Mouse (Mus musculus) forebrain, embryonic 10.5 days (tissue): ENCODE results near the gene Phf7. TPM values are rescaled to one million over a fixed set of nuclear protein-coding genes. Genes with fewer than 3 reads are reported as not detected.
A peak's percentile ranks its signal among the peaks of the same experiment; 100 is the strongest.

ENCODE experiments used
- DNase-seq: peaks from one replicate; pipeline ENCODE4 v3.0.0-alpha.2; 2017; ENCODE audit warnings: low spot score; ENCODE audit errors: extremely low spot score
- H3K27ac ChIP-seq: fragments of 300-500 bp; sonication (generic); 2 replicates; pipeline ENCODE4 v1.5.1; 2016; ENCODE audit warnings: mild to moderate bottlenecking
- H3K27me3 ChIP-seq: fragments of 300-500 bp; sonication (generic); 2 replicates; pipeline ENCODE4 v1.6.1; 2016; ENCODE audit warnings: mild to moderate bottlenecking; ENCODE audit not compliant: poor library complexity, severe bottlenecking
- H3K36me3 ChIP-seq: fragments of 300-500 bp; sonication (generic); replicated peaks from 2 replicates; pipeline ENCODE4 v1.6.1; 2016; ENCODE audit warnings: mild to moderate bottlenecking, moderate library complexity
- H3K4me1 ChIP-seq: fragments of 300-500 bp; sonication (generic); 2 replicates; pipeline ENCODE4 v1.6.1; 2016
- H3K4me3 ChIP-seq: fragments of 300-500 bp; sonication (generic); 2 replicates; pipeline ENCODE4 v1.5.1; 2016; ENCODE audit warnings: mild to moderate bottlenecking, moderate library complexity
- H3K9me3 ChIP-seq: fragments of 300-500 bp; sonication (generic); 2 replicates; pipeline ENCODE4 v1.6.1; 2016; ENCODE audit warnings: mild to moderate bottlenecking, moderate library complexity
- WGBS: fragments of 180-500 bp; shearing (Covaris S2); methylation state at CpG from one replicate; pipeline ENCODE4 v1.1.7; 2016; 5-methylcytosine and 5-hydroxymethylcytosine counted together
- polyA plus RNA-seq: library from polyadenylated mRNA; unstranded; fragments of >200 nt; fragmentation: Nextera tagmentation; extraction: Ambion mirVana; gene quantifications from 2 replicates; pipeline ENCODE4 v1.2.1, GENCODE M21; 2016

Phf7 gene
- polyA plus RNA-seq, 1 experiment from 2014 or later, result 16.4 TPM

DNA sequence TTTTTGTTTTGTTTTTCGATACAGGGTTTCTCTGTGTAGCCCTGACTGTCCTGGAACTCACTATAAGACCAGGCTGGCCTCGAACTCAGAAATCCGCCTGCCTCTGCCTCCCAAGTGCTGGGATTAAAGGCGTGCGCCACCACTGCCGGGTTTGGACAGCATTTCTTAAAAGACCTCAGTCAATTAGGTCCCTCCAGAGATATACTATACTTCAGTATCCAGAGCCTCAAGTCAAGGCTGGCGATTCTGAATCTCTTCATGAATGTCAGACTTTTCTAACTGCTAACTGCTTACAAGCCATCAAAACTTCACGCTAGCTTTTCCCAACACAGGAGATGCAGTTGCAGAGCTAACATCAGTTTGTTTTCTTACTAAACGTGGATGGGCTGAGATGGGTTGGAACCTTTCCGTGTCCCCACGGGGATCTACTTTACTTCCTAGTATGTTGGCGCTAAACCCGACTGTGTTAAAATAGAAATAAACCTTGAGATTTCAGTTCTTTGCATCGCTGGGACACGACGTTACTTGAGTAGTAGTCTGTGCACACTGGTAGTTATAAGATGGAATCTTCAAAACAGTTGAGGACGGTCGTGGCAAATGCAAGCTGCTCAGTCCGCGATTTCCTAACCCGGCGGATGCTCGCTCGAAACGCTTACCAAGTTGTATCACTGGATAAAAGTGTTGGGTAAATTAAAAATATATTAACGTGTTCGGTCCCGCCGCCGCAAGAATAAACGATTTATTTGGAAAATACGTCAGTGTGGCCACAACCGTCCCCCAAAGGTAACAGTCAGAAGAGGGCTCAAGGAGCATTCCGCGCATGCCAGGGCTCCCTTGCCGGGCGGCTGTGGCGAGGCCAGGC is 664 bp downstream of the Phf7 start:
- Histone ChIP-seq H3K4me3 (peak overlapping the region; percentile 87), H3K27ac (peak overlapping the region; percentile 96), H3K36me3 (peaks cover 32% of the 10 kb centered on the region), H3K9me3 (no peaks in the 10 kb centered on the region), H3K27me3 (no peaks in the 10 kb centered on the region), H3K4me1 (peaks cover 25% of the 10 kb centered on the region)
- DNase-seq, result no peak
- 26% methylated on average over 38 of the region's 38 CpGs for WGBS

DNA sequence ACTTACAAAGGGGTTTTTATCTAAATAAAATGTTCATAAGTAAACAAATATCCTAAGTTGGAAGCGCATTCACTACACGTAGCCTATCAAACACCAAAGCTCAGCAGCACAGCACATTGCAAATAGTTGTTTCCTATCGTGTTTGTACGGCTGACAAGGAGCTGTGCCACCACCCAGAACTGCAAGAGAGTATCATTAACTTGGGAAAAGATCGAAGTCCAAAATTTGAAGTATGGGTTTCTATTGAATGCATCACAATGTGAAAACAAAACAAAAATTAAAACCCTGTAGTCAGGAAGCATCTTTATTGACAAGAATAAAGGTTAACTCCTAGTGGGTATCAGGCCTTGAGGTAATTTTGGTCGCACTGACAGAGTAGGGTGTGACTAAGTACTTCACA is 2.7 kb downstream of the Phf7 start:
- Histone ChIP-seq H3K36me3 (peaks cover 11% of the 10 kb centered on the region), H3K9me3 (no peaks in the 10 kb centered on the region), H3K4me1 (peaks cover 25% of the 10 kb centered on the region), H3K4me3 (no peak overlapping the region), H3K27ac (no peak overlapping the region), H3K27me3 (no peaks in the 10 kb centered on the region)
- DNase-seq, result no peak
- 92% methylated on average over 6 of the region's 6 CpGs for WGBS

DNA sequence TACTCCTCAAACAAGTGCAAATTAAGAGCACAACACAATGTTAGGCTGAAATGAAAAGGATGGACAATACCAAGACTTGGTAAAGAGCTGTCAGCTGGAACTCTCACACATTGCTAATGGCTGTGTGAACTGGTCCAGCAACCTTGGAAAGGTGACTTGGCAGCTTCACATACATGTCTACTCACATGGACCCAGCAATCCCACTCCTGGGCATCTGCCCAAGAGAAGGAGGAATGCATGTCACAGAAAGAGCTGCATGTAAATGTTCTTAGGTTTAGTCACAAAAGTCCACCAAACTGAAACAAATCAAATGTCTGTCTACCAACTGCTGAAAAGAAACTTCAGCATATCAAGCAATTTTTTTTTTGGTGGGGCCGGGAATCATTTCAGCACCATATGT is 5.2 kb downstream of the Phf7 start:
- no peak for DNase-seq
- WGBS, result 89% methylated on average over 1 of the region's 1 CpGs
- no peak overlapping the region for H3K4me3 ChIP-seq
- H3K9me3 ChIP-seq, result no peaks in the 10 kb centered on the region
- peaks cover 10% of the 10 kb centered on the region for H3K4me1 ChIP-seq
- no peaks in the 10 kb centered on the region for H3K36me3 ChIP-seq
- H3K27me3 ChIP-seq, result no peaks in the 10 kb centered on the region
- H3K27ac ChIP-seq, result no peak overlapping the region

DNA sequence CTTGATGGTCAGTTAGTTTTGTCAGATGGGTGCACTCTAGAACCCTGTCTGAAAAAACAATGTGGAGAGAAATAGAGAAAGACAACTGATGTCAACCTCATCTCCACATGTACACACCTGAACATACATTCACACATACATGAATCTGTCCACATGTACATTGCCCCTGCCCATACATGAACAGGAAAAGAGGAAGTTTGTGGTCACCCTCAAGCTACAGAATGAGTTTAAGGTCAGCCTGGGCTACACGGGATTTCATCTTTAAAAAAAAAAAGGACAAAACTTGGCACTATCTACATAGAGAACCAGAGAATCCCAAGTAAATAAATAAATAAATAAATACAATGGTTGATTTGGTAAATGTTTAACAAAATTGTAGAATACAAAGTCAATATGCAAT is 6.3 kb downstream of the Phf7 start:
- H3K9me3 ChIP-seq, result no peaks in the 10 kb centered on the region
- 84% methylated on average over 1 of the region's 1 CpGs for WGBS
- H3K4me1 ChIP-seq, result no peaks in the 10 kb centered on the region
- DNase-seq, result no peak
- no peak overlapping the region for H3K27ac ChIP-seq
- no peak overlapping the region for H3K4me3 ChIP-seq
- H3K27me3 ChIP-seq, result no peaks in the 10 kb centered on the region
- no peaks in the 10 kb centered on the region for H3K36me3 ChIP-seq

DNA sequence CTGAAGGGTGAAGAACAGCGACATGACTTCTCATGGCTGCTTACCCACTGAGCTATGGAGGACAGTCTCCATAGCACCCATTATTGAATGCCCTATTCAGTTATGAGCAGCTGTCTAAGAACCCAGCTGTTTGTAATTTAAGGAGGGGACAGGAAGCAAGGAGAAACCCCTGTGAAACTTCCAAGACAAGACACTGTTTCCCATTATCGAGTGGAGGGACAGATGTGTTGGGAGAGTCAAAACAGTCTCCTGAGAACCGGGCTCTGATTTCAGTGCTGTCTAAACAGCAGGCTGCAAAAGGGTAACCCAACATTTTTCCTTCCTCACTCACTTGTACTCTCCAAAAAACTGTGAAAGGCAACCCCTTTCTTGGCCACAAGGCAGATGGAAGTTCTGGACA is 10.6 kb downstream of the Phf7 start:
- 65% methylated on average over 3 of the region's 3 CpGs for WGBS
- DNase-seq, result no peak
- Histone ChIP-seq H3K4me1 (no peaks in the 10 kb centered on the region), H3K36me3 (peaks cover 10% of the 10 kb centered on the region), H3K4me3 (no peak overlapping the region), H3K27me3 (no peaks in the 10 kb centered on the region), H3K9me3 (no peaks in the 10 kb centered on the region), H3K27ac (no peak overlapping the region)

DNA sequence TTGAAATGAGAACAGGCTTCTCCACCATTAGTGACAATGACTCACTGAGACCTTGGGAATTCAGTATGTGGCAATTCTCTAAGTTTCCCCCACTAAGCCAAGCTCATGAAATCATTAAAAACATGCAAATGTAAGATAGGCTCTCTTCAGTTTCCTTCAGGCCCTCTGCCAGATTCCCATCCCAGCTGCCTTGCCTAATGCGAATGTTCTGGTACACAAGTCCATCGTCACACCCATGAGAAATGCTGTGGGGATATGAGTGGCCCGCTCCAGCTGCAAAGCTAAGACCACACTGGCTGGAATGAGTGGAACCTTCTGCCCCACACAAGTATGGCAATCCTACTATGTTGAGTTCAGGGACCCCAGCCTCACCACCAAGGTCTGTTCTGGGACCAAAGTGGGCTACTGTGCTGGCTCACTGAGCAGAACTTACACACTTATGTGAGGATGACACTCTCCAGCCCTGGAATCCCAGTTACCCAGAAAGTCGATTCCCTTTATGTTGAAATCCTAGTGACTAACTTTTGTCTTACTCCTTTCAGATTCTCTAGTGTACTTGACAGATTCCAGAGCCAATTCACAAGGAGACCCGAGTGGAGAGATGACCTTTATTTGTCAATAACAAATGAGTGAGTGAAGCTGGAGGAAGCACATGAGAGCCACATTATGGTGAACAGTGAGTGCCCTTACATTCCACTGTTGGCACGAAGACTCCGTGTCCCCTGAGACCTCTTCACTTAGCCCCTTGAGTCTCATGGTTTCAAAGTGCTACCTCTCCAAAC is 13.8 kb downstream of the Phf7 start:
- WGBS, result 90% methylated on average over 7 of the region's 7 CpGs

DNA sequence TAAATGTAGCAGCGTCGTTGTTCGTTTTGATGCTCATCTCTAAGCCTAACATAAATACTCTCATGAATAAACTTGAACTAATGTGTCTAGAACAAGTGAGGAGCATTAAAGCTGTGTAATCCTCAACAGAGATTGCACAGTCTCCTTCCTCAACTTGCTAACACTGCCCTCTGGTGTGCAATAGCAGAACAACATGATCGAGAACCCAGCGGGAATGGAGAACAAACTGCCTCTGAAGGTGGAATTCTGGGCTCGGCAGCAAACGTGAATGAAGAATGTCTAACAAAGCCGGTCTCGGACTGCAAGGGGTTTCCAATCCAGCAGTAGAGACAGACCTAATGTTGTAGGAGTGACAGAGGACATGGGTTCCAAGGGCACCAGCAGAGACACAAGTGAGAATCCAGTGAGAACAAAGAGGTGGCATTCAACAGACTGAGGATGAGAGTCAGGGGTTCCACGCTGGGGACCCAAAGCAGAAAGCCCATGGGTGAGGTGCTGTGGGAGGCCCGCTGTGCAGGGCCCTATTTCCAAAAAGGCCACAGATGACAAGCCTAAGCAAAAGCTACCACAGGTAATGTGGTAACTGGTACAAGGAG is 17.0 kb downstream of the Phf7 start:
- Histone ChIP-seq H3K4me3 (no peak overlapping the region), H3K9me3 (no peaks in the 10 kb centered on the region), H3K27me3 (no peaks in the 10 kb centered on the region), H3K36me3 (peaks cover 5% of the 10 kb centered on the region), H3K27ac (peak overlapping the region; percentile 51), H3K4me1 (peaks cover 8% of the 10 kb centered on the region)
- peak; percentile 68 for DNase-seq
- 30% methylated on average over 11 of the region's 11 CpGs for WGBS

More for the DNA sequence above, 13.8 kb downstream of the Phf7 start:
- Histone ChIP-seq H3K4me1 (no peaks in the 10 kb centered on the region; the same call in 1 of the 2 replicates), H3K9me3 (no peaks in the 10 kb centered on the region), H3K27ac (no peak overlapping the region), H3K4me3 (no peak overlapping the region), H3K36me3 (peaks cover 10% of the 10 kb centered on the region), H3K27me3 (no peaks in the 10 kb centered on the region)
- DNase-seq, result no peak

DNA sequence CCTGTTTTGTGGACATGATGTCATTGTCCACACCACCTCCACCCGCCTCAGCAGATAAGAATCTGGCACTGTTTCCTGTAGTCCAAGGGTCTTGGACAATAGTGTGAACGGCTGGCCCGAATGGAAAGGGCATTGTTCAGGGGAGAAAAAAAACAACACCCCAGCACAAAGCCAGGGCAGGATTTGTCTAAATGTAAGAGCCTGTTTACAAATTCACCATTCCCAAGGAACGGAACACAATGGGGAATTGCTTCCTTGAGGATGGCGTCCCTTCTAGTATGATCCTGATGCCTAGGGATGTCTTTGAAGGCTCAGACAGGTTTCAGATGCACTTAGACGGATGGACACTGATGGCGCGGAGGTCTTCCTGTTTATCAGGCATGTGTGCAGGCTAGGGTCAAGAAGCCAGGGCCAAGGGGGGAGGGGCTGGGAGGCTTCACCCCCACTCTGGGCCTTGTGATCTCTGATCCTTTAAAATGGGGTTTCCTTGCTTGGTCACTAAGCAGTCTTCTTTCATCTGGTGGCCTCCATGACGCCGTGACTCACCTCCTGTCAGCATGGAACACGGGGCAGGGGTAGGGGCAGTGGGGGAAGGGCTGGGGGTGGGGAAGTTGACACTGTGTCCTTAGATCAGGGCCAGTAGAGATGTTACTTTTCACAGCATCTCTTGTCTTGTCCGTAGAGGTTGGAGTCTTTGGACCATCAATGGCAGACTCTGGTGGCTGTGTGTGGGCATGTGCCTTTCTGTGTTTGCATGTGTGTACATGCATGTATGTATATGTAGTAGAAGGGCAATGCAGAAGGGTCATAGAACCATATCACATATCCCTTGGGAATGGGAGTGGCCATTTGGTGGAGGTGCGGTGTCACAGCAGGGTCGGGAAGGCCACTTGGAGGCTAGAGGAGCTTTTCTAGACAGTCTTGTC is 17.8 kb downstream of the Phf7 start:
- Histone ChIP-seq H3K36me3 (no peaks in the 10 kb centered on the region), H3K4me3 (no peak overlapping the region), H3K27me3 (no peaks in the 10 kb centered on the region), H3K4me1 (peaks cover 14% of the 10 kb centered on the region), H3K27ac (peak overlapping the region; percentile 10; the same call in 1 of the 2 replicates), H3K9me3 (no peaks in the 10 kb centered on the region)
- DNase-seq, result no peak
- 89% methylated on average over 14 of the region's 14 CpGs for WGBS

DNA sequence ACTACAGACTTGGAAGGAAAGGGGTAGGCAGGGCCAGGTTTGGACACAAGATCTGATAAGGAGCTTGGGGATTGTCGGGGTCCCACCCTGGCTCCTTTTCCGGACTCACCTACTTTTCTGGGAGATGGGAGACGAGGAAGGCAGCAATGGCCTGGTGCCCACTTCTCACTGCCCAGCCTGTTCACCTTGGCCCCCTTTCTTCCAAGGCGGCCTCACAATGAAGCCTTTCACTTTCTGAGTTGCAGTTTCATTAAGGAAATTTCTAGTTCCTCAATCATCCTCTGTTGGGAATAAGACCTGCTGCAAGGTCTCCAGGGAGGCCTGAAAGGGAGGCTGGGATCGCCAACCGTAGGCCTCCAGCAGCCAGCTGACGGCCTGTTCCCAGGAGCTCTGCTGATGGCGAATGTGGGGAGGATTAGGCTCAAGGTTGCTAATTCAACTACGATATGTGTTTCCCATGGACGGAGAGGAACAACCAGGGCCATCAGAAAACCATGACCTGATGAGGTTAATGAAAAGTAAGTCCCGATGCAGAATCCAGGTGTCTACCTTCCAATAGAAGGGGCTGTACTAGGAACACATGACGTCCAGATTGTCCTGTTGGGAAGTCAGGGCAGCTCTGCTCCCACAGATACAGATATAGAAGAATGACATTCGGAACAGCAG is 18.6 kb downstream of the Phf7 start:
- peaks cover 14% of the 10 kb centered on the region for H3K4me1 ChIP-seq
- WGBS, result 87% methylated on average over 13 of the region's 13 CpGs

DNA sequence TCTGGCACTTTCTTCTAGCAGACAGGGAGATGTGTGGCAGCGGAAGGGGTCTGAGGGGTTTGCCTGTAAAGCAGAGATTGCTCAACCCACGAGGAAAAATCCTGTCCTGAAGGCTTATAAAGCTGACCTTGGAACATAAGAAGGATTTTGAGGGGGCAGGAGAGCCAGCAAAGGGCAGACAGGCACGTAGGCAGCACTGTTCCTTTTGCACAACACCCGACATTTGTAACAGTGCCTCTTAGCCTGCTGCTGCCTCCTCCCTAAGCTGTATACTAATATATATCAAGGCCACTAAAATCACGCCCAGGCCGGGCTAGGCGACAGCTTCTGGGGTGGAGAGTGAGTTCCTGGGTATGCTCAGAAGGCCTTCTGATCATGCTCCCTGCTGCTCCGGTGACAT is 20.7 kb downstream of the Phf7 start:
- H3K36me3 ChIP-seq, result no peaks in the 10 kb centered on the region
- H3K9me3 ChIP-seq, result no peaks in the 10 kb centered on the region
- H3K27ac ChIP-seq, result peak overlapping the region; percentile 31; the same call in 1 of the 2 replicates
- DNase-seq, result no peak
- H3K4me1 ChIP-seq, result peaks cover 14% of the 10 kb centered on the region
- H3K4me3 ChIP-seq, result no peak overlapping the region
- WGBS, result 78% methylated on average over 8 of the region's 8 CpGs
- H3K27me3 ChIP-seq, result no peaks in the 10 kb centered on the region

More for the DNA sequence above, 18.6 kb downstream of the Phf7 start:
- no peak overlapping the region for H3K4me3 ChIP-seq
- H3K27me3 ChIP-seq, result no peaks in the 10 kb centered on the region
- no peaks in the 10 kb centered on the region for H3K36me3 ChIP-seq
- no peaks in the 10 kb centered on the region for H3K9me3 ChIP-seq
- H3K27ac ChIP-seq, result 0 out of 2 replicates have a peak overlapping the region, but pooled peaks have one; percentile 8
- DNase-seq, result no peak

DNA sequence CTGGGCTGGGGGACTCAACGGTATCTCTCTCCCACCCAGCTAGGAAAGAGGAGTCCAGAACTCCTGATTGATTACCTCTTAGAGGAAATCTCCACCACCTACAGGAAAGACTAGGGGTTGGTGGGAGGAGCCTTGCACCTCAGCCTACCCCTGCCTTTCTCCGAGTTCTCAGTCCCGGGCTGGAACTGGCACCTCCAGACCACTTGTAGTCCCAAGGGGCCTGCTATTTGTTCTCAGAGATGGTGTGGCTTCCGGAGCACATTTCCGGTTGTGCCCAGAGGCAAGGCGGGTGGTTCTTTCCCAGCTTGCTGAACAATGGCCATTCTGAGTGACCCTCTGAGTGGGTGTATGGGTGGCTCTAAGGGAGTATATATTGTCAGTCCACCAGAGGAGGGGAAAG is 22.9 kb downstream of the Phf7 start:
- 79% methylated on average over 6 of the region's 6 CpGs for WGBS
- H3K27me3 ChIP-seq, result no peaks in the 10 kb centered on the region
- no peaks in the 10 kb centered on the region for H3K9me3 ChIP-seq
- H3K36me3 ChIP-seq, result no peaks in the 10 kb centered on the region
- peak overlapping the region; percentile 6; the same call in 1 of the 2 replicates for H3K27ac ChIP-seq
- H3K4me1 ChIP-seq, result peaks cover 14% of the 10 kb centered on the region
- no peak overlapping the region for H3K4me3 ChIP-seq
- no peak for DNase-seq
